Mouse (Mus musculus) cerebellum, adult 2 months (tissue): Measurements from ENCODE around the gene Ifnb1. TPM values are rescaled to one million over a fixed set of nuclear protein-coding genes. Genes with fewer than 3 reads are reported as not detected.

Experiments
- DNase-seq, 2 experiments: peaks; one replicate each; pipeline ENCODE4 v3.0.0; 2021
- H3K27ac ChIP-seq: fragments of 200-500 bp; 2 replicates; pipeline ENCODE4 v1.5.1; 2012; ENCODE audit warnings: low read length, control low read depth, inconsistent platforms; ENCODE audit not compliant: insufficient read depth
- H3K27me3 ChIP-seq: fragments of 200-500 bp; 2 replicates; pipeline ENCODE4 v1.6.1; 2012; ENCODE audit warnings: inconsistent platforms, mild to moderate bottlenecking, low read length, moderate library complexity; ENCODE audit not compliant: control insufficient read depth, insufficient read depth
- H3K4me1 ChIP-seq: fragments of 200-500 bp; 2 replicates; pipeline ENCODE4 v1.6.1; 2011; ENCODE audit warnings: low read length; ENCODE audit not compliant: control insufficient read depth, insufficient read depth
- H3K4me3 ChIP-seq: fragments of 200-500 bp; replicated peaks from 2 replicates; pipeline ENCODE3; 2011; ENCODE audit warnings: mild to moderate bottlenecking, low read depth, low read length, control low read depth; ENCODE audit not compliant: insufficient read depth
- CTCF ChIP-seq: fragments of 200-500 bp; IDR thresholded peaks from 2 replicates; pipeline ENCODE4 v1.5.1; 2011; ENCODE audit warnings: low read depth, mild to moderate bottlenecking, control low read depth, low read length, moderate library complexity, borderline replicate concordance; ENCODE audit not compliant: insufficient read depth
- POLR2A ChIP-seq: fragments of 200-500 bp; IDR thresholded peaks from 2 replicates; pipeline ENCODE4 v1.6.1; 2011; ENCODE audit warnings: low read length, control low read depth, borderline replicate concordance; ENCODE audit not compliant: insufficient read depth
- WGBS: fragments of 180-500 bp; shearing (Covaris S2); methylation state at CpG from one replicate; pipeline ENCODE4 v1.1.7; 2018; 5-methylcytosine and 5-hydroxymethylcytosine counted together
- polyA plus RNA-seq: library from polyadenylated mRNA; depleted of rRNA; stranded (reverse); fragments of >200 nt; gene quantifications from 2 replicates; pipeline ENCODE4 v1.2.3, GENCODE M21; 2012; rRNA removed

Ifnb1 gene
- polyA plus RNA-seq, 1 experiment = not detected

- DNase-seq = no peak
- no peaks in the 10 kb centered on the region for H3K4me1 ChIP-seq
- no peak overlapping the region for H3K4me3 ChIP-seq
- no peaks in the 10 kb centered on the region; the same call in 1 of the 2 replicates for H3K27me3 ChIP-seq
- no peak overlapping the region for H3K27ac ChIP-seq
- WGBS = 93% methylated on average over 3 of the region's 3 CpGs
- TF ChIP-seq CTCF (no peak), POLR2A (no peak)
These were observed 46.5 kb downstream of the Ifnb1 start for GRCm38 (mm10) chr4:88476084-88476483.

Other genes with a start within 250 kb of the Ifnb1 start
- gene Hacd4, start 83.8 kb downstream of the Ifnb1 start, polyA plus RNA-seq = 0.54 and 0.76 TPM in 2 replicates
- not detected in 2 replicates for gene Ifna15, start 35.5 kb upstream of the Ifnb1 start, polyA plus RNA-seq
- not detected in 2 replicates for gene Ifna14, start 49.0 kb upstream of the Ifnb1 start, polyA plus RNA-seq
- not detected in 2 replicates for gene Ifna9, start 69.6 kb upstream of the Ifnb1 start, polyA plus RNA-seq
- not detected in 2 replicates for gene Ifna12, start 80.6 kb upstream of the Ifnb1 start, polyA plus RNA-seq
- not detected in 2 replicates for gene C87499, start 111.6 kb upstream of the Ifnb1 start, polyA plus RNA-seq
- not detected in 2 replicates for gene Ifna13, start 121.7 kb upstream of the Ifnb1 start, polyA plus RNA-seq
- not detected in 2 replicates for gene Ifna16, start 154.2 kb upstream of the Ifnb1 start, polyA plus RNA-seq
- not detected in 2 replicates for gene Ifna2, start 161.1 kb upstream of the Ifnb1 start, polyA plus RNA-seq
- not detected in 2 replicates for gene Ifnab, start 168.6 kb upstream of the Ifnb1 start, polyA plus RNA-seq
- gene Gm26566, start 199.0 kb upstream of the Ifnb1 start, polyA plus RNA-seq = 0.59 and 1.2 TPM in 2 replicates
- 43.6 and 44.7 TPM in 2 replicates for gene Klhl9, start 199.7 kb upstream of the Ifnb1 start, polyA plus RNA-seq
- not detected in 2 replicates for gene Gm13271, start 232.1 kb upstream of the Ifnb1 start, polyA plus RNA-seq
- gene Gm13283, start 237.3 kb upstream of the Ifnb1 start, polyA plus RNA-seq = not detected in 2 replicates